Mouse (Mus musculus) cerebellum, adult 2 months (tissue): ENCODE results near the gene Fam69a.

Experiments
- CTCF ChIP-seq: fragments of 200-500 bp; IDR thresholded peaks from 2 replicates; pipeline ENCODE4 v1.5.1; 2011; ENCODE audit warnings: low read depth, mild to moderate bottlenecking, control low read depth, low read length, moderate library complexity, borderline replicate concordance; ENCODE audit not compliant: insufficient read depth
- POLR2A ChIP-seq: fragments of 200-500 bp; IDR thresholded peaks from 2 replicates; pipeline ENCODE4 v1.6.1; 2011; ENCODE audit warnings: low read length, control low read depth, borderline replicate concordance; ENCODE audit not compliant: insufficient read depth

GRCm38 (mm10) chr5:107938886-107939285 is 48.0 kb downstream of the Fam69a start:
- TF ChIP-seq CTCF (no peak), POLR2A (no peak)
